Mouse (Mus musculus) mature B cell (primary cell): Measurements from ENCODE around the gene Gipc1.

Source experiments
- in situ Hi-C: fragments of 300-500 bp; cut with MboI; formaldehyde crosslinking; loops from 2 replicates; pipeline ENCODE4 v1.14.3; 2019

The Gipc1 gene

GRCm38 (mm10) chr8:83679866-83680265 lies 27.4 kb downstream of the Gipc1 start:
- in situ Hi-C loops, result no loop called here

GRCm38 (mm10) chr8:83680603-83681002 lies 28.1 kb downstream of the Gipc1 start:
- in situ Hi-C loops, result no loop called here

- in situ Hi-C loops, result no loop called here
These were observed 28.6 kb downstream of the Gipc1 start for GRCm38 (mm10) chr8:83681099-83681498.

GRCm38 (mm10) chr8:83684517-83684916 lies 32.0 kb downstream of the Gipc1 start:
- in situ Hi-C loops, result no loop called here

- in situ Hi-C loops, result no loop called here
These were observed 36.8 kb downstream of the Gipc1 start for GRCm38 (mm10) chr8:83689264-83689663.

- in situ Hi-C loops, result no loop called here
These were observed 41.2 kb downstream of the Gipc1 start for GRCm38 (mm10) chr8:83693609-83694236.

- in situ Hi-C loops, result no loop called here
These were observed 42.1 kb downstream of the Gipc1 start for GRCm38 (mm10) chr8:83694369-83695160.

- in situ Hi-C loops, result no loop called here
These were observed 43.1 kb downstream of the Gipc1 start for GRCm38 (mm10) chr8:83695351-83696106.

GRCm38 (mm10) chr8:83697374-83698220 lies 45.1 kb downstream of the Gipc1 start:
- in situ Hi-C loops, result no loop called here

- in situ Hi-C loops, result no loop called here
These were observed 45.8 kb downstream of the Gipc1 start for GRCm38 (mm10) chr8:83698291-83698660.

GRCm38 (mm10) chr8:83698661-83699453 lies 46.4 kb downstream of the Gipc1 start, which contains the start of gene Pkn1:
TSS of gene Pkn1 (minus strand) at chr8:83699179.
- in situ Hi-C loops, result no loop called here

- in situ Hi-C loops, result no loop called here
These were observed 47.1 kb downstream of the Gipc1 start for GRCm38 (mm10) chr8:83699566-83699965.

GRCm38 (mm10) chr8:83700423-83701085 lies 48.1 kb downstream of the Gipc1 start:
- in situ Hi-C loops, result no loop called here

- in situ Hi-C loops, result no loop called here
These were observed 50.9 kb downstream of the Gipc1 start for GRCm38 (mm10) chr8:83703426-83703825.

- in situ Hi-C loops, result no loop called here
These were observed 53.9 kb downstream of the Gipc1 start for GRCm38 (mm10) chr8:83706411-83706810.

GRCm38 (mm10) chr8:83707554-83707953 lies 55.1 kb downstream of the Gipc1 start:
- in situ Hi-C loops, result no loop called here
